Mouse (Mus musculus) liver, embryonic 16.5 days (tissue): ENCODE measurements around the gene Ccdc85a. TPM values are rescaled to one million over a fixed set of nuclear protein-coding genes. Genes with fewer than 3 reads are reported as not detected.
"Not testable (repeated sequence)": the region's sequence is repeated elsewhere in the genome, so short reads cannot be mapped to it uniquely, and the experiment has no call there.

Experiments used
- ATAC-seq: fragments of 200-750 bp; cut with Nextera tagmentation; 2 replicates; pipeline ENCODE4 v1.8.0; 2017; ENCODE audit warnings: low read depth, mild to moderate bottlenecking, moderate number of reproducible peaks, moderate library complexity
- H3K27ac ChIP-seq: fragments of 300-500 bp; sonication (generic); 2 replicates; pipeline ENCODE4 v1.5.1; 2014; ENCODE audit warnings: mild to moderate bottlenecking, low read length
- H3K27me3 ChIP-seq: fragments of 300-500 bp; sonication (generic); 2 replicates; pipeline ENCODE4 v1.6.1; 2014; ENCODE audit warnings: low read depth, low read length, mixed read lengths; ENCODE audit not compliant: control insufficient read depth, insufficient read depth
- H3K36me3 ChIP-seq: fragments of 300-500 bp; sonication (generic); 2 replicates; pipeline ENCODE4 v1.6.1; 2014; ENCODE audit warnings: mild to moderate bottlenecking; ENCODE audit not compliant: control insufficient read depth, insufficient read depth
- H3K4me1 ChIP-seq: fragments of 300-500 bp; sonication (generic); 2 replicates; pipeline ENCODE4 v1.6.1; 2014; ENCODE audit warnings: low read depth, low read length, mixed read lengths; ENCODE audit not compliant: control insufficient read depth
- H3K4me2 ChIP-seq: fragments of 300-500 bp; sonication (generic); 2 replicates; pipeline ENCODE4 v1.6.1; 2014; ENCODE audit warnings: low read depth, low read length, mixed read lengths
- H3K4me3 ChIP-seq: fragments of 300-500 bp; sonication (generic); 2 replicates; pipeline ENCODE4 v1.5.1; 2014; ENCODE audit warnings: low read depth, mild to moderate bottlenecking, low read length
- H3K9ac ChIP-seq: fragments of 300-500 bp; sonication (generic); 2 replicates; pipeline ENCODE4 v1.6.1; 2014; ENCODE audit warnings: low read depth, low read length
- H3K9me3 ChIP-seq: fragments of 300-500 bp; sonication (generic); replicated peaks from 2 replicates; pipeline ENCODE4 v1.6.1; 2016; ENCODE audit warnings: low read length; ENCODE audit not compliant: control insufficient read depth
- WGBS: fragments of 180-500 bp; shearing (Covaris S2); extraction: QIAGEN DNeasy Blood & Tissue Kit; methylation state at CpG from one replicate; pipeline ENCODE4 v1.1.7; 2014; ENCODE audit not compliant: insufficient replicate concordance; 5-methylcytosine and 5-hydroxymethylcytosine counted together
- polyA plus RNA-seq: library from polyadenylated mRNA; unstranded; fragments of >200 nt; fragmentation: Nextera tagmentation; extraction: Ambion mirVana; gene quantifications from 2 replicates; pipeline ENCODE4 v1.2.1, GENCODE M21; 2015

Gene Ccdc85a
- polyA plus RNA-seq, 1 experiment from 2014 or later, result 0.02 TPM

DNA sequence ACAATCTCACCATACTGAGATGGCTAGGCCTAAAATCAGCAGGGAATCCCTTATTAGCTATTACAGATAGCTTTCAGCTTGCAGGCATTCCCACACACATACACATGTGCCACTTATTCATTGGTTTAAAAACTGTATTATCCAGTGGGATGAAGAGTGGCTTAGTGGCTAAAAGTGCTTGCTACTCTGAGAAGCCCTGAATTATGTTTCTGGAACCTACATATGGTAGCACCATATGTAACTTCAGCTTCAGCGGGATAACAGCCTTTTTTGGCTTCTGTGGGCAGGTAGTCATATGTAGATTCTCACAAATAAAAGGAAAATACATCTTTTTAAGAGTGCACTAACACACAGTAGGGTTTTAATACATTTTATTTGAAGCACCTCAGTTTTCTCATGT, 119.2 kb downstream of the Ccdc85a start:
- Histone ChIP-seq H3K4me1 (no peaks in the 10 kb centered on the region), H3K9me3 (no peaks in the 10 kb centered on the region), H3K27me3 (no peaks in the 10 kb centered on the region), H3K4me2 (no peak overlapping the region), H3K9ac (no peak overlapping the region), H3K4me3 (no peak overlapping the region), H3K27ac (no peak overlapping the region), H3K36me3 (no peaks in the 10 kb centered on the region)
- no peak for ATAC-seq
- 71% methylated on average over 1 of the region's 1 CpGs for WGBS

DNA sequence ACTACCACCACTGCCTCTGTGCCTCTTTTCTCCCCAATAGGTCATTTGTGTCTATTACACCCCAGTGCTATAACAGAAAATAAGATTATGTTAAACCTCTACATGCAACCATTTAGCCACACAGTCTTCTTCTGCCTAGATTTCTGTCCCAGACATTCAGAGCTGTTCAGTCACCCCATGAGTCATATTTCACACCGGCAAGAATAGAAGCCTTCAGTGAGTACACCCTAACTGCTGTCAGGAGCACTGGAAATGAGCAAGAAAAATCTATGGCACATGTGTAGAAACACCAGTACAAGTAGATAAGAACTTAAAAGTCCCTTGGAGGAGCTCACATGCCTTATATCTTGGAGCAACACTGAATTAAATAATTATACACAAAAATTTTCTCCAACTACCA, 125.0 kb downstream of the Ccdc85a start:
- Histone ChIP-seq H3K36me3 (no peaks in the 10 kb centered on the region), H3K4me1 (no peaks in the 10 kb centered on the region)

DNA sequence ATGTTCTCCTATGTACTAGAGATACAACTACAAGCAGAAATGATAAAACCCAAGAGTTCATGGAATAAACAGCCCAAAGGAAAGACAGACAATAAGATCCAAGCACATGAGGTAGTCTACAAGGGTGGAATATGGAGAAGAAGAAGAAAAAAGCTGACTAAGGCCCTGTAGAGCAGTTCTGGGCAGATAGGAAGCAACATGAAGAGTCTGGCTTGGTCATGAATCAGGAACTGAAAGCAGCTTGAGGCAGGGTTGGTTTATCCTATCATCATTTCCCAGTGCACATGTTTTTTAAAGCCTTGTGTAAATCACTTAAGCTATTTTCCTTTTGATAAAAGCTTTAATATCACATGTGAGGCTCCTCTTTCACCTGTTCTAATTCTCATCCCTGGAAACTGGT, 144.2 kb downstream of the Ccdc85a start:
- Histone ChIP-seq H3K4me1 (no peaks in the 10 kb centered on the region), H3K4me2 (no peak overlapping the region), H3K27me3 (no peaks in the 10 kb centered on the region), H3K4me3 (no peak overlapping the region), H3K9ac (no peak overlapping the region), H3K27ac (no peak overlapping the region), H3K9me3 (no peaks in the 10 kb centered on the region), H3K36me3 (no peaks in the 10 kb centered on the region)
- no peak for ATAC-seq

More for the DNA sequence above, 125.0 kb downstream of the Ccdc85a start:
- no peak overlapping the region for H3K9ac ChIP-seq
- no peak overlapping the region for H3K27ac ChIP-seq
- no peak overlapping the region for H3K4me3 ChIP-seq
- H3K4me2 ChIP-seq, result no peak overlapping the region
- no peaks in the 10 kb centered on the region for H3K27me3 ChIP-seq
- no peaks in the 10 kb centered on the region for H3K9me3 ChIP-seq
- ATAC-seq, result no peak
- WGBS, result 68% methylated on average over 1 of the region's 1 CpGs

DNA sequence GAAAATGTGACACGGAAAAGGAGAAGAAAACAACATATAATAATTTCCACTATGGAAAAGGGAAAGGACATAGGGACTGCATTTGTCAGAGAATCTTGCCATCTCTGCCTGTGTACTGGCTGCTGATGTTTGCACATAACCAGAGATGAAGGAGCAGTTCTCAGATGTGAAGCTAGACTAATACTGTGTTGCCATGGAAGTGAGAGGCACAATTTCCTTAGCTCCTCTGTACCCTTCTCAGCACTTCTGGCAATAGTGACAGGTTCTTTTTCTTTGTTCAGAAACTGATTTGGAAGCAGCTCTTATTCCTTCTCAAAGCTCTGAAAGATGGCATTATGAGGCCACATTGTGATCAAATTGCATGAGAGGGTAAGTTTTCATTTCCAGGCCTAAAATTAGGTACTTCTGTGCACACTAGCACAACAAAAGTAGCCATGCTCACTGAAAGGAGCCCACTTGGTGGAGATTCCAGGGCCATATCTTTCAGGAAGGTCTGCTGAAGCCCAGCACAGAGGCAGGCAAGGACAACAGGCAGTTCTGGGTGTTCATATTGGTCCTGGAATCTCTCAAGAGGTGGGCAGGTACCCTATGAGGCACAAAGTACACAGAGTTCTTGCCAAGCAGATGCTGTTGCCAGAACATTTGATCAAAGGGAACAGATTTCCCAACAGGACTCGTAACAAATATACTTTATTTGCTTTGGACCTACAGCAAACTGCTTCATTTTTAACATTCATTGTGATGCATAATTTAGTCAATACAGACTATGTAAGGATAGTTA, 161.5 kb downstream of the Ccdc85a start:
- no peaks in the 10 kb centered on the region for H3K4me1 ChIP-seq

DNA sequence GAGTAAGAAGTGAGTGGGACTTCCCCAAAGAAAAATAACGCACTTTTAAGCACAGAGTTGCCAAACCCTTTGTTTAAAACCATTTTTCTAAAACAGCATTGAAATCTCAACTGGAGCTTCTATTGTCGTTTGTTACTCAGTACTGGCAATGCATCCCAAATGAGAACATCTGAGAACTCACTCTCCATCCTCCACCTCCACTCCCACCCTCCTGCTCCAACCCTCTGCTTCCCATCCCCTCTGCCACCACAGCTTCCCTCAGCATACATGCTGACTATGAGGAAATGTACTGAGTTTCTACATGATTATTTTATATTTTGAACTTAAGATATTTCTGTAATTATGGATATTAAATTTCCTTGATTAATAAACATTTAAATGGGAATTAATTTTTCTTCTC, 168.3 kb downstream of the Ccdc85a start:
- 34% methylated on average over 2 of the region's 2 CpGs for WGBS

More for the DNA sequence above, 161.5 kb downstream of the Ccdc85a start:
- no peak overlapping the region for H3K4me2 ChIP-seq
- H3K9ac ChIP-seq, result no peak overlapping the region
- H3K4me3 ChIP-seq, result no peak overlapping the region
- 58% methylated on average over 2 of the region's 2 CpGs for WGBS
- ATAC-seq, result no peak
- no peaks in the 10 kb centered on the region for H3K36me3 ChIP-seq
- H3K27me3 ChIP-seq, result no peaks in the 10 kb centered on the region
- no peak overlapping the region for H3K27ac ChIP-seq
- no peaks in the 10 kb centered on the region for H3K9me3 ChIP-seq

DNA sequence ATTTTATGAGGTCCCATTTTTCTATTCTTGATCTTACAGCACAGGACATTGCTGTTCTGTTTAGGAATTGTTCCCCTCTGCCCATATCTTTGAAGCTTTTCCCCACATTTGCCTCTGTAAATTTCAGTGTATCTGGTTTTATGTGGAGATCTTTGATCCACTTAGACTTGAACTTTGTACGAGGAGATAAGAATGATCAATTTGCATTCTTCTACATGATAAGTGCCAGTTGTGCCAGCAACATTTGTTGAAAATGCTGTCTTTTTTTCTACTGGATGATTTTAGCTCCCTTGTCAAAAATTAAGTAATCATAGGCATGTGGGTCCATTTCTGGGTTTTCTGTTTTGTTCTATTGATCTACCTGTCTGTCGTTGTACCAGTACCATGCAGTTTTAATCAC, 174.2 kb downstream of the Ccdc85a start:
- WGBS, result 61% methylated on average over 2 of the region's 2 CpGs
- not testable (repeated sequence) for ATAC-seq, H3K4me1 ChIP-seq

More for the DNA sequence above, 168.3 kb downstream of the Ccdc85a start:
- H3K36me3 ChIP-seq, result no peaks in the 10 kb centered on the region
- H3K9ac ChIP-seq, result no peak overlapping the region
- H3K4me1 ChIP-seq, result no peaks in the 10 kb centered on the region
- no peak overlapping the region for H3K4me2 ChIP-seq
- no peak for ATAC-seq
- H3K4me3 ChIP-seq, result no peak overlapping the region
- no peaks in the 10 kb centered on the region for H3K27me3 ChIP-seq
- H3K27ac ChIP-seq, result no peak overlapping the region
- no peaks in the 10 kb centered on the region for H3K9me3 ChIP-seq

DNA sequence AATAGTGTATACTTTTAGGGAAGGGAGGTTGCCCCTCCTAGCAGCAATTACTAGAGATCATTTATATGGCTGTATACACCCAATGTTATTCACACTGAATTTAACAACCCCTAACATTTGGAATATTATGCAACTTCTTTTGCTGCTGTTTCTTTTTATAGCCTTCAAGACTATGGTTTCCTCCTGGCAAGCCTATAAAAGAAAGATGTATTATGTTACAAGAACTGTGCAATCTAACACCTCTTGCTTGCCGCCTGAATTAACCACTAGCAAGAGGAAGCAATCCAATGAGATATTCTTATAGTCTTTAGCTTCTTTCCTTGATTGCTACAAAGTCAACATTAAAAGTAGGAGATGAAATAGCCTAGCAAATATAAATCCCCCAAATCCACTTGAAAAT, 187.0 kb downstream of the Ccdc85a start:
- 45% methylated on average over 1 of the region's 1 CpGs for WGBS
- no peaks in the 10 kb centered on the region for H3K9me3 ChIP-seq

More for the DNA sequence above, 174.2 kb downstream of the Ccdc85a start:
- H3K27me3 ChIP-seq, H3K27ac ChIP-seq, H3K9me3 ChIP-seq, H3K9ac ChIP-seq, H3K4me3 ChIP-seq, H3K36me3 ChIP-seq, H3K4me2 ChIP-seq: not testable (repeated sequence)

DNA sequence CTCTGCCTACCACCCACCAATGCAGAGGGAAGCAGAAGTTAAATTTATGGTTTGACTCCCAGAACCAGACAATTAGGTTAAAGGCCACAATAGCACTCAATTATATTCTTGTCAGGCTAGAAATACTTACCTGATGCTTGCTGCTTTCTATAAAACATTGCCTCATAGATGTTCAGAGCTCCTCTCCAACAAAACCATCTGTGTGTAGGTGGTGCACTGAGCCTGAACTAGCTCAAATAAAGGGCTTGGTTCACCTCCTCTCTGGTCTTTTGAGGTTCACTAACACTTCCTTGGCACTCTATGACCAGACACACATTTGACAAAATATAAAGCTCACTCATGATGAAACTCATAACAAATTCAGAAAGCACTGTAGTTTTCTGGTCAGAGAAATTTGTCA, 208.2 kb downstream of the Ccdc85a start:
- no peak overlapping the region for H3K9ac ChIP-seq
- no peaks in the 10 kb centered on the region for H3K4me1 ChIP-seq
- no peak for ATAC-seq
- no peak overlapping the region for H3K4me3 ChIP-seq
- H3K27me3 ChIP-seq, result no peaks in the 10 kb centered on the region
- no peaks in the 10 kb centered on the region for H3K9me3 ChIP-seq
- H3K27ac ChIP-seq, result no peak overlapping the region
- H3K36me3 ChIP-seq, result no peaks in the 10 kb centered on the region
- H3K4me2 ChIP-seq, result no peak overlapping the region

More for the DNA sequence above, 187.0 kb downstream of the Ccdc85a start:
- H3K36me3 ChIP-seq, result no peaks in the 10 kb centered on the region
- H3K27ac ChIP-seq, result no peak overlapping the region
- H3K27me3 ChIP-seq, result no peaks in the 10 kb centered on the region
- H3K4me2 ChIP-seq, result no peak overlapping the region
- H3K4me3 ChIP-seq, result no peak overlapping the region
- ATAC-seq, result no peak
- no peaks in the 10 kb centered on the region for H3K4me1 ChIP-seq
- no peak overlapping the region for H3K9ac ChIP-seq

DNA sequence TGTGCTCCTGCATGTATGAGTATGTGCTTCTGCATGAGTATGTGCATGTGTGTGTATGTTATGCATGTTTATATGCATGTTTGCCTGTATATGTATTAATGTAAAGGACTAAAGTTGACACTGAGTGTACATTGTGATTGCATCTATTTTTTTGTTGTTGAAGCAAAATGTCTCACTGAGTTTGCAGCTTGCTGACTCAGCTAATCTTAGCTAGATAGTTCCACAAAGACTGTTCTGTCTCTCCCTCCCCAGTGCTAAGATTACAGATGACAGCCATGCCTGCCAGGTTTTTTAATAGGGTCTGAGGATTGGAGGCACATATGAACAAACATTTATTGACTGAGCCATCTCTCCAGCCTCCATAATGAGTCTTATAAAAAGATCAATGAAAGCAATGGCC, 209.5 kb downstream of the Ccdc85a start:
- Histone ChIP-seq H3K4me3 (no peak overlapping the region), H3K9ac (no peak overlapping the region), H3K27ac (no peak overlapping the region), H3K9me3 (no peaks in the 10 kb centered on the region), H3K4me2 (no peak overlapping the region), H3K36me3 (no peaks in the 10 kb centered on the region), H3K27me3 (no peaks in the 10 kb centered on the region), H3K4me1 (no peaks in the 10 kb centered on the region)
- ATAC-seq, result no peak
